Mouse (Mus musculus) left cerebral cortex, postnatal 14 days (tissue): ENCODE results near the gene Auh. TPM values are rescaled to one million over a fixed set of nuclear protein-coding genes. Genes with fewer than 3 reads are reported as not detected.

ENCODE experiments used
- DNase-seq, 2 experiments: peaks; one replicate each; pipeline ENCODE4 v3.0.0; 2021 to 2022; ENCODE audit warnings: low spot score in 2 of 2, mixed read lengths in 1 of 2
- intact Hi-C: fragments of 180-260 bp; cut with DNase I; formaldehyde crosslinking; loops from one replicate; pipeline ENCODE4 v1.15.1; 2025
- total RNA-seq, 2 experiments: library from RNA; stranded (reverse); gene quantifications; 2 replicates each; pipeline ENCODE4 v1.2.3; 2021

The Auh gene
- total RNA-seq, 2 experiments from 2014 or later = 92.6 to 92.9 TPM

DNA sequence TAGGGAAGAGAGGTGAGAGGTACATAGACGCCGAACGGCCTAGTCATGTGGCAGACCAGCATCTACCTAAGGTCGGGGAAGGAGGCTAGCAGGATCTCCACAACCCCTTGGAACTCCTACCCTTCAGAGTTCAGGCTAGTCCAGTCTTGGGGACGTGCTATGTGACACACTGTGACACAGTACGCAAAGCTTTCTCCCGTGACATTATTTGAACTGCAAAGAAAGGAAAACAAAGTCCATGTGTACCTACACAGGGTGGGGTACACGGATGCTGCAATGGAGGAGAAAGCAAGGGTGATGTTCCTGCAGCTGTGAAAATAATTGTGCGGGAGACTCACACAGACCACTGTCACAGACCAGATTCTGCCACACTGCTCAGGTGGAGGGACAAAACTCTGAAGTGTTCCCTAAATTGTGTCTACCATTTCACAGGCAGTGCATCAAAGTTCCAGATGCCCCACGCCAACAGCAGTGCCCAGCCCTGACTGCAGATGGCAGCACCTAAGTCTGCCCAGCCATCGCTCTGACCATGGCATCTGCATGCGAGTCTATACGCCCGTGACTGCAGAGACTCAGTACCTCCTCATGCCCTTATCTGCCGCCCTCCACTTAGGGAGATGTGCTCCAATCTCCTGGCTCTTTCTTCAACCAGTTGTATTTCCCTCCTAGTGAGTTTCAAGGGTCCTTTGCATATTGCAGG is 79.3 kb downstream of the Auh start:
- no peak for DNase-seq
- intact Hi-C loops = no loop called here

DNA sequence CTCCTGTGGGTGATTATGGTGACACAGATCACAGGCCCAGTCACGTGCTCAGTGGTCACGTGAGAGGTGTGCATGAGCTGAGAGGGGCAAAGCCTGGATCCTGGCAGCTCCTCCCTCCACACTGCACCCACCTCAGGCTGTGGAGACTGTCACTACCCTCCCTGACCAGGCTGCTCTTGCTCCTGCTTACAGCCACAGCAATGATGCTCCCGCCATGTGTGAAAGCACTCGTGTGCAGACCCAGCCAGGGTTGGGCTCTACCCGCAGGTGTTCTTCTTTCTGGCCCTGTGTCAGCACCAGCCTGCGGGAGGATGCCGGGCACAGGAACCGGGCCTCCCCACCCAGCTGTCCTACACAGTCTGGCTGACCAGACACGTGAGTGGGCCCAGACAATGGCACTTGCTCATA is 80.1 kb downstream of the Auh start:
- intact Hi-C loops = loop anchor here (5.0 kb wide), 1 partner anchor 38 kb away; no protein-coding TSS in a partner anchor

GRCm38 (mm10) chr13:52847481-52847880 is 82.0 kb downstream of the Auh start:
- intact Hi-C loops = loop anchor here (5.0 kb wide), 1 partner anchor 40 kb away; no protein-coding TSS in a partner anchor
- DNase-seq = no peak

More for the DNA sequence above, 80.1 kb downstream of the Auh start:
- no peak for DNase-seq

DNA sequence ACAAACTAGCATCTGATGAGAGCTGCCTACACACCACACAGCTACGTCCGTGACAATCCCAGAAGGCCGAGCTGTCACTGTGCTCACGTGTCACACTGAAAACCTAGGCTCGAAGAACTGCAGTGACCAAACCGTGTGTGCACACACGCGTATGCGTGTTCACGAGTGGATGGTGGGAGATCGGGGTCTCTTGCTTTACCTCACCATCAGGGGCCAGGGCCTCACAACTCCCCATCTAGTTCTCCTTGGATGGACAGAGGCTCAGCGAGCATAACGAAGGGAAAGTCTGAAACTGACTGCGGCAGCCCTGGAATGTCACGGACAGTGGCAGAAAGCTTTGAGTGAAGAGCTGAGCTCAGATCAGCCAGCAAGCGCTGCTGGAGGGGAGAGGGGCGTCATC is 82.4 kb downstream of the Auh start:
- intact Hi-C loops = loop anchor here (5.0 kb wide), 1 partner anchor 40 kb away; no protein-coding TSS in a partner anchor
- peak in 1 of 2 experiments; percentile 39 for DNase-seq

DNA sequence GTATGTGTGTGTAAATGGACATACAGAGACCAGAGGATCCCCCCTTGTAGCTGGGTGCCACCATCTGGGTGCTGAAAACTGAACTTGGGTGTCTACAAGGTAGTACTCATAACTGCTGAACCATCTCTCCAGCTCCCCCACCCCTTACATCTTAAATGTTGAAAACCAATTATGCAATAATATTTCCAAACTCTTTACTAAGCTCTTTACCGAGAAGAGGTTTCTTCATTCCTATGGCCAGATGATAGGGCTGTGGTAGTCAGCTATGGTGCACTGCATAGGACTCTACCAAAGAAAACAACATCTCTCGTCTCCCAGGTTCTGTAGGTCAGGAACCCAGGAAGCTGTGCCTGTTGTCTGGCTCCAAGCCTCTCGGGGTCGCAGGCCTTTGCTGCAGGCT is 83.9 kb downstream of the Auh start:
- intact Hi-C loops = loop anchor here (5.0 kb wide), 1 partner anchor 42 kb away; no protein-coding TSS in a partner anchor
- no peak for DNase-seq

DNA sequence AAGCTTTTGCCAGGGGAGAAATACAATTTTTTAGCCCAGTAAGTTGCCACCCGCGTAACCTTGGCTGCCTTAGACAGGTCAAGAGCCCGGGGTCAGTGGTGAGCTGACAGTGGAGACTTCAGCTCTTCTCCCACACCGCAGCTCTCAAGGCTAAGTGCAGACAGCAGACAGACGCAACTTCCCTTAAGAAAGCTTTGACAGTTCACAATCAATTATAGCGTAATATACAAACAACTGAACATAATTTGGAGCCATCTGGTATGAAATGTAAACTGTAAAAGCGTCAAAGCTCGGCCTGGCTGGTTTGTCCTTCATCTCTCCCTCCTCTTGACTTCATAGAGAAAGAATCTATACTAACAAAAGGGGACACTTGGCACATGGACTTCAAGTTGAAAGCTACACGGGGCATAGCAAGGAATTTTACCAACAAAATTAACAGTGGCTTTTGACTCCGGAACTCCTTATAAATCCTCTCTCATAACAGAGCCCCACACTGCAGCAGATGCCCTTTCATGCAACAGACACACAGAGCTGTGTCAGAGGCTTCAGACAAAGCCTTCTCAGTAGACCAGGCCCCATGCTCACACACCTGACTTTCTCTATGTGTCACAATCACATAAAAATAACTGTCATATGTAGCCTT is 85.8 kb downstream of the Auh start:
- intact Hi-C loops = no loop called here
- no peak for DNase-seq

DNA sequence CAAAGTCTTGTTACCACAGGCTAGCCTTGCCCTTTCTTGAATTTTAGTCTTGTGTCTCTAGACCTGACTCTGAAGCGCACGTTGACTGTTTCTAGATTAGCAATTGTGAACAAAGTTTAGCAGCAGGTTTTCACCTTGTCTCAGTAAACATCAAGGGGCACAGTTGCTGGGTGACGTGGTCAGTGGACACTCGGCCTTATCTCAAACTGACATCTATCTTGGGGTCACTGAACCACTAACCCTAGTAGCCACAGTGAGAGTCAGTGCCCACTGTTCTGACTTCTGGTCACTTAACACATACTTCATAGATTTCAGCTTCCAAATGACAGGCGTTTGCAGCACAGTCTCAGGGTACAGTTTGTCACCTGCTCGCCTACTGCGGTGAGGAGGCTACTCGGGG is 93.2 kb downstream of the Auh start:
- no peak for DNase-seq
- intact Hi-C loops = loop anchor here (10.0 kb wide), 1 partner anchor 149 kb away; the partner anchor contains the start of gene Nfil3

DNA sequence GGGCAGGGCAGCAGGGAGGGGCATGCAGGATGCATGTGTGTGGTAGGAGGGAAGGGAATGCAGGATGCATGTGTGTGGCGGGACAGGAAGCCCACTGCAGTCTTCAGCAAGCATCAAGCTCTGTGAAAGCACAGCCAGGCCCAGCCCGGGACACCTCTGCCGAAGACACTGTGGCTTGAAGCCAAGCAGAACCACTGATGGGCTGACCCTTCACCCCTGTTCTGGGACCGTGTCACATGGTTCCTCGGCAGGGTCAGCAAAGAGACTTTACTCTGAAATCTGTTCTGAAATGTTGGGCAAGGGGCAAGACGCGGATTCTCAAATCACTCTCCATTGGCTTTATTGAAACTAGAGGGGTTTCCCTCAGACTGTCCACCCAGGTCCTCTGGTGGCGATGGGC is 94.9 kb downstream of the Auh start:
- DNase-seq = no peak
- intact Hi-C loops = loop anchor here (10.0 kb wide), 1 partner anchor 150 kb away; the partner anchor contains the start of gene Nfil3

GRCm38 (mm10) chr13:52833748-52834147 is 95.7 kb downstream of the Auh start:
- intact Hi-C loops = loop anchor here (10.0 kb wide), 1 partner anchor 151 kb away; the partner anchor contains the start of gene Nfil3

GRCm38 (mm10) chr13:52833220-52833619 is 96.3 kb downstream of the Auh start:
- DNase-seq = no peak
- intact Hi-C loops = loop anchor here (10.0 kb wide), 1 partner anchor 152 kb away; the partner anchor contains the start of gene Nfil3

More at GRCm38 (mm10) chr13:52833748-52834147, 95.7 kb downstream of the Auh start:
- no peak for DNase-seq

DNA sequence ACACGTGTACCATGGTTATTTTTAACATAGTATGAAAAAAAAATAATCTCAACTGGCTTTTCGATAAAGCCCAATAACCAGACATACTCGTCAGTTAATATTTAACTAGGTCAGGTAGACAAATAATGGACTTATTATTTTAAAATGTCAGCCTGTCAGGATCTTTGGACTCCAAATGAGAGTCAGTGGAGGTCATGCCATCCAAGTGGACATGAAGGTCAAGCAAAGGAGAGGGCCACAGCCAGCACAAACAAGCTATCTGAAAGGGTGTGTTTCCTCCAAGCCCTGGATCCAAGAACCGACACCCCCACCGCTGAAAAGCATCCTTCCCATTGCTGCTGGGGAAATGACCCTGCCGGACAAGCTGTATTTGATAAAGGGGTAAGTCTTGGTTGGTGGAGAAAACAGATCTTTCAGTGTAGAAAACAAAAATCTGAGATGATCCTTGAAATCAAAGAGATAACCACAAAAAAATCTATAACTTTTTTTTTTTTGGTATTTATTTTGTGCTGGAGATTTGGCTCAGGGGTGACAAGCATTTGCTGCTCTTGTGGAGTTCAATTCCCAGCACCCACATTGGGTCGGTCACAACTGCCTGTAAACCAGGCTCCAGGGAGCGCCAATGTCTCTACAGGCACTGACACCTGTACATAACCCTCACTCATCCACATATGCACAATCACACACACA is 96.9 kb downstream of the Auh start:
- no peak for DNase-seq
- intact Hi-C loops = loop anchor here (10.0 kb wide), 1 partner anchor 152 kb away; the partner anchor contains the start of gene Nfil3

DNA sequence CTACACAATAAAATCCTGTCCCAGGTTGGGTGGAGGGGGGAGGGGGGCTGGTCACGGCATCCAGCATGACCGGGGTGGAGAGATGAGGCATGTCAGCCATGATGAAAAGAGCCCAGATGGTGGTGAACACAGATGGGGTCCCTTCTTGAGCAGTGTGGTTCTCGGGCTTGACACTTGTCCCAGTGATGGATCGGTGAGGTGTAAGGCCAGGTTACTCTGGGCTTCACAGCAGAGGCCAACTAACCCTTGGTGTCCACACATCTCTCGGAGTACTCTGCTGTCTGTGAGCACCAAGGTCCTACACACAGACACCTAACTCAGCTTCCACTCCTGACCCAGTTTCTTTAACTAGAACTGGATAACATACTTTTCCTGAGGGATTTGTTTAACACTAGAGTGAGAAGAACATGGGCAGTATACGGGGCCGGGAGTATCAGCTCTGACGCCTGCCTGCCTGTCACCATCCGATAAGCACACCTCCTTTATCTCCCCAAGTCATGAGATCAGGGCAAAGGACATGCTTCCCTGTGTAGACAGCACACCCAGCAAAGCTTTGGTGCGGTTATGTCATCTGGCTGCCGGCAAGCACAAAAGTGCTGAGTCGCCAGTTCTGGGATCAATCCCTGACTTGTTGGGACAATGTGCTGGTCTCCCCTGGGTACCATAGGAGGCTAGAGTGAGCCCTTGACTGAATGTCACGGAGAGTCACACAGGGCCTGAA is 98.3 kb downstream of the Auh start:
- intact Hi-C loops = loop anchor here (10.0 kb wide), 1 partner anchor 154 kb away; the partner anchor contains the start of gene Nfil3
- no peak for DNase-seq

DNA sequence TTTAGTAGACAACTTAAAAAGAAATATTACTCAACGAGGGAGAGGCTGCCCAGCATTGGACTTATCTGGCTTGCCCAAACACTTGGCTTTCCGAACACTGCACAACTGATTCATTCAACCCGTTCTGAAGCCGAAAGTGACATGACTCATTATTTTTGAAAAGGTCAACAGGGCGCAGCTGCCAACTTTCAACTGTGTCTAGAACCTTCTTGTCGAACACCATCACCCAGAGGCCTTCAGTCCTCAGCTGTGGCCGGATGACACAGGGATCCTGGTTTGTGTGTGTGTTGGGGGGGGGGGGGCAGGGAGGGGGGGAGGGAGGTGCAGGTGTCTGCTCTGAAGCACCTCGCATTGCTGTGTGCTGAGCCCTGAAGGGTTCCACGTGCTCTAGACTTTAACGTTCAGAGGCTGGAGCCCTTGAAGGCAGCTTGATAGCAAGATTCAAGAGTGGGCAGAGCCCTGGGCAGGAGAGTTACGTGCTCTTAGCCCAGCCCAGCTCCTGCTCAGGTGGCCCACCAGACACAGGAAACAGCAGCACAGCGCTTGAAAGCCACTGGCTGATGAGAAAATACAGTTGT is 100.4 kb downstream of the Auh start:
- intact Hi-C loops = no loop called here
- DNase-seq = no peak

DNA sequence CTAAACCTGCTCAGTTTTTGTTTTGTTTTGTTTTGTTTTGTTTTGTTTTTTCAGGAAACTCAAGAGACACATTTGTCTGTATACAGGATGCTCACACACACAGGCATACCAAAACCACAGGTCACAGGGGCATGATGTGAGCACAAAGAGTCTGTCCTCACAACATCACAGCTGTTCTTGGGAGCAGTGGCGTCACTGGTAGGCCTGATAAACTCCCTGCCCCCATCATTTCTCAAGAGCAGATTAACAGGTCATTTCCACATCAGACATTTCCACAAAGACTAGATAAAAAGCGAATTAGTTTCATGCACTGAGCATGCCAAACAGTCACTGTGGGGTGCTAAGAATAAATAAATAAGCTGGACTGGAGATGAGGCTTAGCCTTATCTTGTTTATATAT is 101.3 kb downstream of the Auh start:
- intact Hi-C loops = no loop called here
- no peak for DNase-seq

GRCm38 (mm10) chr13:52826666-52827065 is 102.8 kb downstream of the Auh start:
- intact Hi-C loops = no loop called here
- no peak for DNase-seq

DNA sequence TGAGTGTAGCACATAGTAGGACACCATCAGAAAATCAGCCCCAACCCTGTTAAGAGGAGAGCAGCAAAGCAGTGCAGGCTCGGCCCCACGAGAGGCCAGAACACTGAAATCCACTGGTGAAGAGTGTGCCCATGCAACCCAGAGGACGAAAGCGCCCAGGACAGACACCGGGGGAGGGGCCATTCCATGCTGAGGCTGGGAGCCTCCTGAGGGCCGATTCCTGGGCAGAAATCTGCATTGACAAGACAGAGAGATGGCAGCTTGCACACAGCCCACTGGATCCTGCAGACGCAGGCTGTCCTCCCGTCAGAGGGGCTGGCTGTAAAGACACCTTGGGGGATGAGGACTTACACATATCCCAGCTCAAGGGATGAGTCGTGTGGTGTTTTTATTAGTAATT is 104.7 kb downstream of the Auh start:
- intact Hi-C loops = no loop called here

GRCm38 (mm10) chr13:52822165-52823149 is 107.0 kb downstream of the Auh start:
- DNase-seq = peak in 1 of 2 experiments; percentile 45
- intact Hi-C loops = no loop called here

More for the DNA sequence above, 104.7 kb downstream of the Auh start:
- DNase-seq = no peak

DNA sequence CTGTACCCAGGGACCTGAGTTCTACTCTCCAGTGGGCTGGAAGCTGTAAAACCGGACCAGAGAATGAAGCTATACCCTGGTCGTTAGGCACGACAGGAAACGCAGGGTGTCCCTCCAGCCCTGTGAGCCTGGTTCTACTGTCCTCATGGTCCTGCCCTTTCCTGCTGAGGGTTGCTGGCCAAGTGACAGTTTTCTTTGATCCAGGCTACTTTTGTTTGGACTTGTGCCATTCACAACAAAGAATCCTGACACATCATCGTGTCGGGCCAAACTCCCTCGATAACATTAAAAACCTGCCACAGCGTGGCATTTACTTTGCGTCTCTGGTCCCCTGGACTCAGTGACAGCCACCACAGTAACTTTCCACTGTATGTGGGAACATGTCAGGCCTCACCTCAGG is 107.9 kb downstream of the Auh start:
- intact Hi-C loops = no loop called here
- DNase-seq = no peak
